Mouse (Mus musculus) layer of hippocampus, adult 9-11 months (tissue): ENCODE results near the gene Abca13.
"Not testable (repeated sequence)": the region's sequence is repeated elsewhere in the genome, so short reads cannot be mapped to it uniquely, and the experiment has no call there.

Experiments
- DNase-seq: peaks from one replicate; pipeline ENCODE4 v3.0.0; 2022

Gene Abca13

GRCm38 (mm10) chr11:9299615-9300014, 107.9 kb downstream of the Abca13 start:
- no peak for DNase-seq

- DNase-seq, result no peak
These were observed 113.7 kb downstream of the Abca13 start for GRCm38 (mm10) chr11:9305450-9305849.

DNA sequence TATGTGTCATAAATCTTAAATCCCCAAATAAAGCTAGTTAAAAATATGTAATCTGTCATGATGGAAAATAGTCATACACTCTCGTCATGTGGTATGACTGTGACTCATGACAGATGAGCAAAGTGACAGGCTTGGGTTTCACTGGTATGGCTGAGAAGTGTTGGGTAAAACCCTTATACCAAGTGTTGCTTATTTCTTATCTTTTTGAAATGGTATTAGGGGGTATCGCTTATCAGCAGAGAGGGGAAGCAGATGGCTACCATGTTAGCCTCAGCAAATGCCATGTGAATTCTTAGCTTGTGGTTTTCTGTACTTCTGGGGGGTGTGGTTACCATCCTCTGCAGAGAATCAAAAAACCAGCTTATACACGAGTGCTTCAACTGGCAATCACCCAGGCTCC, 124.8 kb downstream of the Abca13 start:
- DNase-seq, result no peak

DNA sequence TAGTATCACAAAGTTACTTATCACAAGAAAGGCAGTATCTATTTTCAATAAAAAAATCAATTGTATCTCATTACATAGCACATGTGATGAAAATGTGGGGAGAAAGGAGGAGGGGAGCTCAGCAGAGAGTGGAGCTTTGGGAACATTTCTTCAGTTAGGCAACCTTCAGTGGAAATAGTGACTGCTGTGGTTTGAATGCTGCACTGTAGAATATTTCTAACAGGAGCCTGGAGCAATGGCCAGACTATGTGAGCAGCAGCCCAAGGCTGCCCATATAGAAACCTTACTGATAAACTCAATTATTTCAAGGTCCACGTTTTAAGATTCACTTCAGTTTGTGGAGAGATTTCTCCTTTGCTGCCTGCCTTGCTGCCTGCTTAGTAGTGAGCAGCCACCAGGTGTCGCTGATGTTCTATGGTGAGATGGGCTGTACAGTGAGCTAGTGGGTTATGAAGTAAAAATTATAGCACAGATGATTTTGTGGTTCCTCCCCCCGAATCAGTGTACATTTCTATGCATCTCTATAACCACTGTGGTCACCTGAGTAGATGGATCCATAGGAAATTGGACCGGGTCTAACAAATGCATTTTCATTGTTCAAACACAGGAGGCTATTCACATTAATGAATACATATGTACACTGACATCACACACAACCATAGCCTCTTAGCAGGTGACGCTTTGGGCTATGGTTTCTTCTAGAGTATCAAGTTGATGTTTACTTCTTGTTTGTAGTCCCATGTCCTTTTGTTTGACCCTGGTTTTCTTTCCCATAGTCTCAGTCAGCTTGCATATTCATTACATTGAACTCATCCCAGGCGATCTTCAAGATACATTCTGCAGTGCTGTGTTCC, 125.6 kb downstream of the Abca13 start:
- peak; percentile 21 for DNase-seq

- DNase-seq, result no peak
These were observed 146.4 kb downstream of the Abca13 start for GRCm38 (mm10) chr11:9338151-9338550.

DNA sequence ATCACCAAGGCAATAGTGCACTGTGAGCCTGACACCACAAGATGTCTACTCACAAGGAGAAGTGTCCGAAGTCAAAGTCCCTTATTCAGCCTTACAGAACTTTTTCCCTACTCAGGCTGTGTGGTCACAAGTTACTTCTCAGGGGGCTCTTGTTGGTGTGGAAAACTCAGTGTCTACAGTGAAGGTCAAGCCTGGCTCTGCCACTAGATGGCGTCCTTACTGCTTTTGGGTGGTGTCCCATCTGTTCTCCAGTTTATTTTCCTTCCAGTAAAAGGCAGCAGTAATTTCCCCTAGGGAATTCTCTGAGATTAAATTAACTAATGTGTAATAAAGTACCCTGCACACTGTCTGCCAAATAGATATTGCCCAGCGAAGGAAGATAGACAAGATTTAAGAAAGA, 156.0 kb downstream of the Abca13 start:
- no peak for DNase-seq

DNA sequence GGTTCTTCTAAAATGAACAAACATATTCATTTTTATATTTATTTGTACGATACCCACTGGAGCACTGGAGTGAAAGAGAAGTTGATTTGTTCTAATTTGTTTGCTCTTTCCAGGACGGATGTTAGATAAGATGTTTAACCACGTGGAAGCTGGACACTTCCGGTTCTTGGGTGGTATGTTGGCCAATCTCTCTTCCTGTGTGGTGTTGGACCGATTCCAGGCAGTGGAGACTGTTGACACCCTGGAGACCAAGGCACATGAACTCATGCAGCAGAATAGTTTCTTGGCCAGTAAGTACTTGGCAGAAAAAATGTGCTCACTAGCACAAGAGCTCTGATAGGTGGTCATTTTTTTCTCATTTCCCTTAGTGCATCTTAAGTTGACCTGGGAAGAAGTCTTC, 181.4 kb downstream of the Abca13 start:
- DNase-seq, result no peak

- DNase-seq, result not testable (repeated sequence)
These were observed 182.7 kb downstream of the Abca13 start for GRCm38 (mm10) chr11:9374426-9374825.

GRCm38 (mm10) chr11:9388520-9388919, 196.8 kb downstream of the Abca13 start:
- DNase-seq, result no peak

GRCm38 (mm10) chr11:9416946-9417345, 225.2 kb downstream of the Abca13 start:
- no peak for DNase-seq

GRCm38 (mm10) chr11:9420205-9420604, 228.5 kb downstream of the Abca13 start:
- no peak for DNase-seq

DNA sequence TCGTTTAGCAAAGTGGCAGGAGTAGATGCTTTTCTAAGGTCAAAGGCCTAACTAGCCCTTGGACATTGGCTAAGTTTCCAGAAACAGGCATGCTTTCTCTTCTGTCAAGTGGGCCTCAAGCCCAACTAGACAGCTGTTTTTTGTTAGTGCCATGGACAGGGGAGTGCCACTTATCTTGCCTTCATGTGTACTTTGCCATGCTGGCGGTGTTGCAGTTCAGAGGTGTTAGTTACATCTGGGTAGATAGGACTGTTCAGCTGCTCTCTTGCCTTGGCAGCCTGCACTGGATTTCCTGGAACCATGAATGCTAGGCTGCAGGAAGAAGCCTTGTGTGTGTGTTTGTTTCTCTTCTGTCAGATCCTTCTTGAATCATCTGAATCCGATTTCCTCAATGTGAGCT, 235.7 kb downstream of the Abca13 start:
- no peak for DNase-seq

- no peak for DNase-seq
These were observed 241.1 kb downstream of the Abca13 start for GRCm38 (mm10) chr11:9432807-9433206.

GRCm38 (mm10) chr11:9436617-9437016, 244.9 kb downstream of the Abca13 start:
- no peak for DNase-seq

GRCm38 (mm10) chr11:9439781-9440180, 248.0 kb downstream of the Abca13 start:
- DNase-seq, result no peak

DNA sequence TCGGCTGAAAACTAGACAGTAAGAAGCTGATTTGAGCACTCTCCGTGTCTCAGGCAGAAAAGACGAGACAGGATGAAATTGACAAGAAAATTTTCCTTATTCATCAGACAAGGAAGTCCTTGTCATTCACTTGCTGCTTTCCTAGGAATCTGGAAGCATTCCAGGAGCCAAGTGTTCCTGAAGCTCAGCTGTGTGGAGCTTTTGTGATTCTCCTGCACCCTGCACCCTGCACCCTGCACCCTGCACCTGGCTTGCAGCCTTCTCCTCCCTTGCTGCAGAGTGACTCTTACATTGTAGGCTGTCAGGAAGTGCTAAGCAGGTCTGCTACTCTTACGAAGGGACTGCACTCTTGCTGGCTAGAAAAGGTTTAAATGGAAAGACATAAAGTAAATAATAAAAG, 249.4 kb downstream of the Abca13 start:
- DNase-seq, result no peak

- DNase-seq, result no peak
These were observed 280.7 kb downstream of the Abca13 start for GRCm38 (mm10) chr11:9472400-9472799.

GRCm38 (mm10) chr11:9481511-9481910, 289.8 kb downstream of the Abca13 start:
- peak; percentile 30 for DNase-seq

- no peak for DNase-seq
These were observed 308.8 kb downstream of the Abca13 start for GRCm38 (mm10) chr11:9500326-9501142.

GRCm38 (mm10) chr11:9514966-9515365, 323.2 kb downstream of the Abca13 start:
- not testable (repeated sequence) for DNase-seq

GRCm38 (mm10) chr11:9528556-9528955, 336.8 kb downstream of the Abca13 start:
- DNase-seq, result no peak

DNA sequence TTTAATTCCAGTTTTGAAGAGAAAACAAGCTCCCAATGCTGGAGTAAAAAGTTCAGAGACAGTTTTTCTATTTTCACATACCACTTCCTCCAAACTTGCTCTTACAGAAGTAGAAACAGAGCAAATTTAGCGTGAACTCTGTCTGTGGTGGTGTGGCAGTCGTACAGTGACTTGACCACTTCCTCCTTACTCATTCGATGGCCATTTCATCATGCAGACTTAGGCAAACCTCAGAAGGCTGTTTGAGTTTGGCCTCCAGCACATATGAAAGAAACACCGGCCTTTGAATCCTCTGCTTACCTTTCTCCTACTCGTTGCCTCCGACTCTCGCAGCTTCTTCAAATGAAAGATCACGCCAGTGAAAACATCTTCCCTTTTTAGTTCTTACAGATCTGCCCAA, 340.0 kb downstream of the Abca13 start:
- DNase-seq, result peak; percentile 66

DNA sequence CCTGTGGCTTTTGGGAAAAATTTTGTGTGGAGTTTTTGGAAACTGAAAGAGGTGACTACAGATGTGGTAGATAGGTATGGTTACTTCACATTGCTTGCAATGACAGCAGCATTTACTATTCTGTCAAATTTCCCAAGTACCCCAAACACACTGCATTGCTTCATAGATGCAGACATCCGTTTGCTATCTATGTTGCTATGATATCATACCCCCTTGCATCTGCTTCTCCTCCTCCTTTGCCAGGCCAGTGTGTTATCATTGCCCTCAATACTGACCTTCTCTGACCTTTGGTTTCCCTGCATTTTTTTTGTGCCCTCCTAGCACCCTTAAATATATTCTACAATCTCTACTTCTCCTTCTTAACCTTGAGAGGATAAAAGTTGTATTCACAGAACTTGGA, 341.4 kb downstream of the Abca13 start:
- no peak for DNase-seq

DNA sequence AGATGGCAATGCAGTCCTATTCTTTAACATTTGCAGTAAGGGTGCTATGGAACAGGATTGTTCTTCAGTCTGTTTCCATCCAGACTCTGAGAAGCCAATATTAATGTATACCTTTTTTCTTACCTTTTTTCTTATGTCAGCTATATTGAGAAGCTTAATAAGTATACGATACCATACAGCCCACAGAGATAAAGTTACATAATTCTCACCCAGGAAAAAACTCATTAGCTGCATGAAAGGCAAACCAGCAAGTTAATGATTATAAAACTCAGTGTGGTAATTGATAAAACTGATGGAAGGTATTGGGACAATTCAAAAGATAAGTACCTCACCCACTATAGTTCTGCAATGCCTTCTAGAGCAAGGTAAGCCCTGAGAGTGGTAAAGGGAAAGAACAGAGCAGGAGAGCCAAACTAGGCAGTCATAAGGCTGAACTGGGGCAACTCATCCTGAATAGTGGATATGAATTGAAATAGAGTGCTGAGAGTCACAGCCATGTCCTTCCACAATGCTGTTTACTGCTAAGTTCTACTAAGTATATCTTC, 342.0 kb downstream of the Abca13 start:
- no peak for DNase-seq
